Mouse (Mus musculus) stomach, embryonic 15.5 days (tissue): ENCODE data around the gene Syt3. TPM values are rescaled to one million over a fixed set of nuclear protein-coding genes. Genes with fewer than 3 reads are reported as not detected.
A peak's percentile ranks its signal among the peaks of the same experiment; 100 is the strongest.

ENCODE experiments used
- ATAC-seq: fragments of 200-750 bp; cut with Nextera tagmentation; 2 replicates; pipeline ENCODE4 v1.8.0; 2017; ENCODE audit warnings: low read depth, moderate number of reproducible peaks, moderate TSS enrichment; ENCODE audit not compliant: insufficient read depth, low FRiP score
- H3K27ac ChIP-seq: fragments of 300-500 bp; sonication (generic); 2 replicates; pipeline ENCODE4 v1.5.1; 2015; ENCODE audit warnings: mild to moderate bottlenecking, inconsistent platforms
- H3K27me3 ChIP-seq: fragments of 300-500 bp; sonication (generic); replicated peaks from 2 replicates; pipeline ENCODE4 v1.6.1; 2015; ENCODE audit warnings: inconsistent platforms
- H3K36me3 ChIP-seq: fragments of 300-500 bp; sonication (generic); 2 replicates; pipeline ENCODE4 v1.6.1; 2015; ENCODE audit warnings: inconsistent platforms
- H3K4me1 ChIP-seq: fragments of 300-500 bp; sonication (generic); 2 replicates; pipeline ENCODE4 v1.6.1; 2015; ENCODE audit warnings: inconsistent platforms
- H3K4me2 ChIP-seq: fragments of 300-500 bp; sonication (generic); 2 replicates; pipeline ENCODE4 v1.6.1; 2015; ENCODE audit warnings: mild to moderate bottlenecking, inconsistent platforms
- H3K4me3 ChIP-seq: fragments of 300-500 bp; sonication (generic); replicated peaks from 2 replicates; pipeline ENCODE4 v1.5.1; 2015; ENCODE audit warnings: inconsistent platforms
- H3K9ac ChIP-seq: fragments of 300-500 bp; sonication (generic); 2 replicates; pipeline ENCODE4 v1.6.1; 2015; ENCODE audit warnings: inconsistent platforms
- H3K9me3 ChIP-seq: fragments of 300-500 bp; sonication (generic); 2 replicates; pipeline ENCODE4 v1.6.1; 2016; ENCODE audit warnings: inconsistent platforms
- WGBS: fragments of 180-500 bp; shearing (Covaris S2); methylation state at CpG from one replicate; pipeline ENCODE4 v1.1.7; 2015; 5-methylcytosine and 5-hydroxymethylcytosine counted together
- polyA plus RNA-seq: library from polyadenylated mRNA; unstranded; fragments of >200 nt; fragmentation: Nextera tagmentation; extraction: Ambion mirVana; gene quantifications from 2 replicates; pipeline ENCODE4 v1.2.1, GENCODE M21; 2015

Gene Syt3
- polyA plus RNA-seq, result 1.6 and 1.7 TPM in 2 replicates

DNA sequence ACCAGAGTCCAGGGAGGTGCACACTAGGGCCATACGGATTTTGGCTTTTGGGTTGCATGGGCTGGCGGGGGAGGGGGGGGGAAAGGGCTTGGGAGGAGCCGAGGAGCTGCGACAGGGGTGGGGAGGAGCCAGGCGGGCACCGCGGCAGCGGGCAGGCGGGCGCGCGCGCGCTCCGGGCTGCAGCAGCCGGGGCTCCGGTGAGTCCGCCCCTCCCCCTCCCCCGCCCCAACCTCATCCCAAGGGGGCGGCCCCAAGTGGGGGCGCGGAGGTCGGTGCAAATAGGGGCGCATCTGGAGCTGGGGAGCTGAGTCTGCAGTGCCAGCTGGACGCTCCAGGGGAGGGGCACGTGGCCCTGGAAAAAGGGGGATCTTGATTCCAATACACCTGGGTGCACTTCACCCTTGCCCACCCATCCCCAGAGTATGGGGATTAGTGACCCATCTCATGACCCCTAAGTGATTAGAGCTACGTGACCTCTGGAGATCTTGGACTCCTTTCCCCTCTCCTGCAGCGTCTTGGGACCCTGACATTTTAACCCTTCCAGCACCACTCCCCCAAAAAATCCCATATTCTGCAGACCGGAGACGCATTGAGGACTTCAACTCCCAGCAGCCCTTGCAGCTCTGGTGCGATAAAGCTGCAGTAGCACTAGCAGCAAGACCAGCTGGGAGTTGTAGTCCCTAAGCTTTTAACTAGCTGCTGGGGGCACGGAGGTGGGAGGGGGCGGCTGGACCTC is at the start of gene Syt3:
Gene Syt3 (plus strand): TSS at position 123 of the 736 bp plus-strand sequence.
- peaks cover 7% of the 10 kb centered on the region for H3K4me1 ChIP-seq
- peak; percentile 73 for ATAC-seq
- no peaks in the 10 kb centered on the region for H3K36me3 ChIP-seq
- H3K4me2 ChIP-seq, result peak within 1 kb of the TSS; percentile 91
- 0 out of 2 replicates have a peak, but pooled peaks cover 9% of the 10 kb centered on the region for H3K27me3 ChIP-seq
- peak within 1 kb of the TSS; percentile 39; the same call in 1 of the 2 replicates for H3K9ac ChIP-seq
- H3K27ac ChIP-seq, result no peak within 1 kb of the TSS
- no peaks in the 10 kb centered on the region for H3K9me3 ChIP-seq
- peak within 1 kb of the TSS; percentile 51 for H3K4me3 ChIP-seq
- 1% methylated on average over 16 of the region's 33 CpGs for WGBS

DNA sequence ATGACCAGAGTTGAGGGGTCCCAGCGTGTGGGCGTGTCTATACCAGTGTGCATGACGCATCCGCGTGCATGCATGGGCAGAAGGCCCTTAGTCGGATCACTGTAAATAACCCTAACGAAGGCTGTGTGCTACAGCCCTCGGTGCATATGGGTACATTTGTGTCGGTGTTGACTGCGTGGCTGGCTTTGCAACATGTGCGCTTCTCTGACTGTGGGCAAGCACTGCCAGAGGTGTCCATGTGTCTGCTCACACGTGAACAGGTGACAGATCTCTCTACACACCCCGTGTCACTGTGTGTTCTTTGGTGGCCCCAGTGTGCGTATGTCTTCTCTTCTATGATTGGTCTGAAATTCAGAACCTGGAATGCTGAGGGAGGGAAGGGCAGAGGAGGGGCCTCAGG is 49.8 kb upstream of the Syt3 start:
- H3K27me3 ChIP-seq, result peaks cover 52% of the 10 kb centered on the region
- 68% methylated on average over 14 of the region's 14 CpGs for WGBS
- no peak for ATAC-seq
- H3K27ac ChIP-seq, result no peak overlapping the region
- H3K4me2 ChIP-seq, result no peak overlapping the region
- no peak overlapping the region for H3K4me3 ChIP-seq
- no peak overlapping the region for H3K9ac ChIP-seq
- 0 out of 2 replicates have a peak, but pooled peaks cover 6% of the 10 kb centered on the region for H3K4me1 ChIP-seq
- no peaks in the 10 kb centered on the region for H3K36me3 ChIP-seq
- no peaks in the 10 kb centered on the region for H3K9me3 ChIP-seq

- Histone ChIP-seq H3K9me3 (no peaks in the 10 kb centered on the region), H3K4me3 (peak overlapping the region; percentile 38), H3K4me2 (peak overlapping the region; percentile 78), H3K27ac (no peak overlapping the region), H3K27me3 (peaks cover 52% of the 10 kb centered on the region), H3K4me1 (0 out of 2 replicates have a peak, but pooled peaks cover 6% of the 10 kb centered on the region), H3K36me3 (no peaks in the 10 kb centered on the region), H3K9ac (no peak overlapping the region)
- ATAC-seq, result peak; percentile 32; the same call in 1 of the 2 replicates
- 5% methylated on average over 27 of the region's 40 CpGs for WGBS
These were observed 48.6 kb upstream of the Syt3 start for GRCm38 (mm10) chr7:44335031-44335878.

GRCm38 (mm10) chr7:44336046-44337021 is 47.6 kb upstream of the Syt3 start:
- Histone ChIP-seq H3K9me3 (no peaks in the 10 kb centered on the region), H3K27me3 (peaks cover 52% of the 10 kb centered on the region), H3K9ac (no peak overlapping the region), H3K36me3 (no peaks in the 10 kb centered on the region), H3K4me1 (0 out of 2 replicates have a peak, but pooled peaks cover 6% of the 10 kb centered on the region), H3K4me3 (peak overlapping the region; percentile 38), H3K27ac (no peak overlapping the region), H3K4me2 (peak overlapping the region; percentile 78)
- 4% methylated on average over 43 of the region's 54 CpGs for WGBS
- ATAC-seq, result peak; percentile 21; the same call in 1 of the 2 replicates

DNA sequence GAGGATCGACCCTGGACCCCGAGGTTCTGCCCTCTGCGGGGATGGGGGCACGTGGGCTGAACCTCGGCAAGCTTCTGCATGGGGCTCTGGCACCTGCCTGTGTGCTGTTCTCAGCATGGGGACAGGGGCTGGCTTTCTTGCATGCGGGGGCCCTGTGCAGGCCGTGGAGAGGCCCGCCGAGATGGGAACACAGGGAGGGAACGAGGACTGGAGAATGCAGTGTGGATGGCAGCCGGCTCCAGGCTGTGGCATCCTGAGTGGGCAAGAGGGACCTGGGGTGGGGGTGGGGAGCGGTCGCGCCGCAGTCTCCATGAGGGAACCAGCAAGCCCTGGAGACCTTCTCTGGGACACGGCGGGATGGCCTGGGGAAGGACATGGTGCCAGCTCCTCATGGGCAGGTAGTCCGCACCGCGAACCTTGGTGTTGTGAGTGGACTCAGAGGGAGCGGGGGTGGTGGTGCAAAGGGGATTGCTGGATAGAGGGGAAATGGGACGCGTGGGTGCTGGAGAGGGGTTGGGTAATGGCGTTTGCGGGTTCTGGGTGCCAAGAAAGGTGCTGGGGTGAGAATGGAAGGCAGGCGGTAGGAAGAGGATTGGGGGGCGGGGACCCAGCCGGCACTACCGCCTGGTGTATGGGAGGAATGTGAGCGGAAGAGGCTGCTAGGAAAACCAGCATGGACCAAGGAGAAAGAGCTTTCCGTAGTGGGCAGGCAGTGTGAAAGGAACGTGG is 46.6 kb upstream of the Syt3 start:
- H3K4me3 ChIP-seq, result no peak overlapping the region
- 7% methylated on average over 32 of the region's 32 CpGs for whole genome bisulfite sequencing
- H3K27ac ChIP-seq, result no peak overlapping the region
- H3K36me3 ChIP-seq, result no peaks in the 10 kb centered on the region
- 0 out of 2 replicates have a peak overlapping the region, but pooled peaks have one; percentile 22 for H3K4me2 ChIP-seq
- no peak overlapping the region for H3K9ac ChIP-seq
- H3K4me1 ChIP-seq, result 0 out of 2 replicates have a peak, but pooled peaks cover 6% of the 10 kb centered on the region
- peaks cover 52% of the 10 kb centered on the region for H3K27me3 ChIP-seq
- no peaks in the 10 kb centered on the region for H3K9me3 ChIP-seq
- ATAC-seq, result no peak

DNA sequence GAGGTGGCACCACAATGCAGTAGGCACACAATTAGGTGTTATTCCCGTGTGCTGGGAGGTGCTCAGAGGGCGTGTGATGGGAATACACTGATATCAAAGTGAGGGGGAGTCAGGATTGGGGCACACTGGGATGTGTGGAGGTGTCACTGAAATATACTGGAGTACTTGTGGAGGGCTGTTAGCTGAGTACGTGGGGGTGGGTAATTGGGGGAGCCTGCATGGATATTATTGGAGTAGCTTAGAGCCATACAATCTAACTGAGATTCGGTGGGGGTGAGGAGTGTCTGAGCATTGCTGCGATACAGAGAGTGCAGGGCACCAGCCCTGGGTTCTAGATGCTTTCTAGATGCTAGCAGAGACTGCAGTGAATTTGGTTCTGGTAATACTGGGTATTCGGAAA is 43.7 kb upstream of the Syt3 start:
- WGBS, result 54% methylated on average over 6 of the region's 6 CpGs
- Histone ChIP-seq H3K4me1 (0 out of 2 replicates have a peak, but pooled peaks cover 6% of the 10 kb centered on the region), H3K36me3 (no peaks in the 10 kb centered on the region), H3K27ac (no peak overlapping the region), H3K27me3 (peaks cover 39% of the 10 kb centered on the region), H3K9me3 (no peaks in the 10 kb centered on the region), H3K4me2 (no peak overlapping the region), H3K4me3 (no peak overlapping the region), H3K9ac (no peak overlapping the region)
- no peak for ATAC-seq

GRCm38 (mm10) chr7:44341119-44341518 is 42.8 kb upstream of the Syt3 start:
- H3K4me2 ChIP-seq, result no peak overlapping the region
- 81% methylated on average over 10 of the region's 10 CpGs for WGBS

DNA sequence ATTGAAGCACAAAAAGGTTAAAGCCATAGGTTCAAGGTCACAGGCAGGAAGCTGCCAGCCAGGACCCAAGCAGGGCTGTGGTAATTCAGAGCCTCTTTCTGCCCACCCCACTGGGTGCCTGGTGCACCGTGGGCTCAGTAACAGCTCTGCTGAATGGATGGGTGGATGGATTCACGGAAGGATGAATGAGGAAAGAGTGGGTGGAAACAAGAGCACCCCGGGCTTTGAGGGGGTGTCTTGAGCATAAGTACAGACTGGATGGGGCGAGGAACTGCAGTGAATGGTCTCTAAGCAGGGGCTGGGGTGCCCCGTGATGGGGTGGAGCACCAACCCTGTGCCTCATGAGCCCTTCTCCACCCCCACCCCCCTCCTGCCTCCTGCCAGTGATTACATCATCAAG is 42.2 kb upstream of the Syt3 start:
- Histone ChIP-seq H3K27ac (no peak overlapping the region), H3K4me3 (no peak overlapping the region), H3K4me2 (no peak overlapping the region), H3K27me3 (peaks cover 24% of the 10 kb centered on the region), H3K9me3 (no peaks in the 10 kb centered on the region), H3K9ac (no peak overlapping the region), H3K36me3 (no peaks in the 10 kb centered on the region), H3K4me1 (no peaks in the 10 kb centered on the region)
- WGBS, result 59% methylated on average over 5 of the region's 5 CpGs
- no peak for ATAC-seq

More at GRCm38 (mm10) chr7:44341119-44341518, 42.8 kb upstream of the Syt3 start:
- no peak for ATAC-seq
- Histone ChIP-seq H3K36me3 (no peaks in the 10 kb centered on the region), H3K4me3 (no peak overlapping the region), H3K27me3 (peaks cover 30% of the 10 kb centered on the region), H3K27ac (no peak overlapping the region), H3K9ac (no peak overlapping the region), H3K4me1 (0 out of 2 replicates have a peak, but pooled peaks cover under 1% of the 10 kb centered on the region), H3K9me3 (no peaks in the 10 kb centered on the region)

DNA sequence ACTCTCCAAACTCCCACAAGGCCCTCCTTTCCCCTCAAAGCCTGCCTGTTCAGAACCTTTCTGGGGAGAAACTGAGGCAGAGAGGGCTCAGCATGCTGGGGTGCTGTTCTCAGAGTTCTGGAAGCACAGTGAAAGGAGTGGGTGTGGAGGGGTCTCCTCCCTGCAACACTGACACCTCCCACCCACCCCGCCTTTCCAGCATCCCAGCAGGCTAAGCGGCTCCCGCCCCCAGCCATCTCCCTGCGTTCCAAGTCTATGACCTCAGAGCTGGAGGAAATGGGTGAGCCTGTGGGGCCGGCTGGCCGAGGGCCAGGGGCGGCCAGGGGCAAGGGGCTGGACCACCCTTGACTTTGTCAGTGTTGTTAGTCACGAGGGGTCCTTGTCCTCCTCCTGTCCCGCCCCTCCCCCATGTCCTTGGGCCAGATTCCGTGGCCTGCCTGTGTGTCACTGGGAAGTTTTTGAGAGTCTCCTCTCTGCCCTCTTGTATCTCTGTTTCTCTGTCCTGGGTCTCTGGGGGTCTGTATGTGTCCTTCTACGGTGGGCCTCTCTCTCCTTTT is 40.4 kb upstream of the Syt3 start:
- Histone ChIP-seq H3K36me3 (no peaks in the 10 kb centered on the region), H3K4me2 (no peak overlapping the region), H3K9me3 (no peaks in the 10 kb centered on the region), H3K27ac (no peak overlapping the region), H3K27me3 (peaks cover 6% of the 10 kb centered on the region), H3K4me1 (no peaks in the 10 kb centered on the region), H3K9ac (no peak overlapping the region), H3K4me3 (no peak overlapping the region)
- WGBS, result 15% methylated on average over 11 of the region's 11 CpGs
- no peak for ATAC-seq

DNA sequence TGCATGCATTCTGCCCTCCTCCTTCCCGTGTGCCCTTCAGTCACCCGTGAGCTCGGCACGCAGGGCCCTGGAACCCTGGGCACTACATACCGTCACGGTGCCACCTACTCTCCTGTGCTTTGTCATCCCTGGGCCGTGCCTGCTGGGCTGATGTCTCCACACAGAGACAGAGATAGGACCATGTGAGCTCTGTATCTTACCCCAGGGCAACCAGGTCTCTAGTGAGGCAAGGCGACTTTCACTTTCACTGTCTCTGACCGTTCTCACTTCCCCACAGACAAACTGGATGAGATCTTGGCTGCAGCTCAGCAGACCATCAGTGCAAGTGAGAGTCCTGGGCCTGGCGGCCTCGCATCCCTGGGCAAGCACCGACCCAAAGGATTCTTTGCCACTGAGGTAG is 39.3 kb upstream of the Syt3 start:
- H3K9ac ChIP-seq, result no peak overlapping the region
- WGBS, result 67% methylated on average over 12 of the region's 12 CpGs
- 0 out of 2 replicates have a peak, but pooled peaks cover 4% of the 10 kb centered on the region for H3K27me3 ChIP-seq
- no peaks in the 10 kb centered on the region for H3K4me1 ChIP-seq
- no peak overlapping the region for H3K4me3 ChIP-seq
- H3K9me3 ChIP-seq, result no peaks in the 10 kb centered on the region
- no peak overlapping the region for H3K4me2 ChIP-seq
- no peak for ATAC-seq
- no peak overlapping the region for H3K27ac ChIP-seq
- H3K36me3 ChIP-seq, result no peaks in the 10 kb centered on the region
